Mouse (Mus musculus): ENCODE results near the gene Drc3.

GRCm38 (mm10) chr11:60418473-60418803, 65.3 kb downstream of the Drc3 start:
- no peak for TF ChIP-seq POLR2A (IDR thresholded peaks at IDR 0.05; ENCODE audit: low read depth, low read length)
- TF ChIP-seq CTCF (IDR thresholded peaks at IDR 0.05; ENCODE audit: extremely low read depth, insufficient read length, insufficient replicate concordance, low read depth, low read length) = no peak

All from small intestine, adult 2 months (tissue).